Mouse (Mus musculus) C2C12 (cell line): Measurements from ENCODE around the gene Ralb. TPM values are rescaled to one million over a fixed set of nuclear protein-coding genes. Genes with fewer than 3 reads are reported as not detected.

Experiments
- H3K27me3 ChIP-seq: one replicate; pipeline ENCODE4 v1.6.1; 2011; ENCODE audit not compliant: control insufficient read depth, insufficient read depth, insufficient read length
- H3K36me3 ChIP-seq: one replicate; pipeline ENCODE4 v1.6.1; 2011; ENCODE audit not compliant: control insufficient read depth, insufficient read depth
- H3K4me3 ChIP-seq: one replicate; pipeline ENCODE4 v1.5.1; 2011; ENCODE audit warnings: mild to moderate bottlenecking, control low read depth; ENCODE audit not compliant: poor library complexity, insufficient read depth, severe bottlenecking
- H3K79me2 ChIP-seq: one replicate; pipeline ENCODE4 v1.6.1; 2011; ENCODE audit not compliant: control insufficient read depth, insufficient read depth
- H3K79me3 ChIP-seq: one replicate; pipeline ENCODE4 v1.6.1; 2011; ENCODE audit warnings: low read depth, control low read depth
- H3ac ChIP-seq: one replicate; pipeline ENCODE3; 2011; ENCODE audit warnings: low read depth; ENCODE audit not compliant: control insufficient read depth, insufficient read length
- CEBPB ChIP-seq: IDR thresholded peaks from one replicate; pipeline ENCODE4 v1.6.1; 2011; ENCODE audit warnings: low read depth, mild to moderate bottlenecking, control low read depth, moderate library complexity
- CTCF ChIP-seq: IDR thresholded peaks from one replicate; pipeline ENCODE4 v1.5.1; 2011; ENCODE audit not compliant: control insufficient read depth, insufficient read depth, insufficient read length
- FOSL1 ChIP-seq: IDR thresholded peaks from one replicate; pipeline ENCODE4 v1.8.0; 2011; ENCODE audit warnings: mild to moderate bottlenecking, low read length; ENCODE audit not compliant: poor library complexity, insufficient read depth, severe bottlenecking
- MAX ChIP-seq: IDR thresholded peaks from one replicate; pipeline ENCODE4 v1.6.1; 2011; ENCODE audit warnings: mild to moderate bottlenecking, control low read depth
- MYOD1 ChIP-seq: IDR thresholded peaks from one replicate; pipeline ENCODE4 v1.6.1; 2011; ENCODE audit warnings: low read depth; ENCODE audit not compliant: control insufficient read depth, insufficient read length
- MYOG ChIP-seq: IDR thresholded peaks from one replicate; pipeline ENCODE4 v1.6.1; 2011; ENCODE audit not compliant: control insufficient read depth, insufficient read length; ENCODE audit errors: extremely low read depth
- USF1 ChIP-seq: IDR thresholded peaks from one replicate; pipeline ENCODE4 v1.6.1; 2011; ENCODE audit warnings: low read depth, mild to moderate bottlenecking, control low read depth, moderate library complexity
- polyA plus RNA-seq: library from polyadenylated mRNA; unstranded; fragments of >200 nt; fragmentation: generic; extraction: Trizol; gene quantifications from one replicate; pipeline ENCODE4 v1.2.1, GENCODE M21; 2012; ENCODE audit warnings: missing spikeins

The Ralb gene
- polyA plus RNA-seq, 1 experiment, result 44.4 TPM

- Histone ChIP-seq H3K4me3 (no peak overlapping the region), H3K79me3 (no peaks in the 10 kb centered on the region), H3K79me2 (no peaks in the 10 kb centered on the region), H3K27me3 (no peaks in the 10 kb centered on the region), H3ac (no peak overlapping the region), H3K36me3 (peaks cover 46% of the 10 kb centered on the region)
- TF ChIP-seq USF1 (no peak), CEBPB (no peak), FOSL1 (no peak), CTCF (no peak), MYOG (no peak), MYOD1 (no peak), MAX (no peak)
These were observed 32.7 kb downstream of the Ralb start for GRCm38 (mm10) chr1:119471793-119472396.

GRCm38 (mm10) chr1:119463386-119463785 is 41.2 kb downstream of the Ralb start:
- TF ChIP-seq MAX (peak; percentile 29), MYOG (no peak), USF1 (peak; percentile 78), CEBPB (no peak), CTCF (no peak)

GRCm38 (mm10) chr1:119460062-119460461 is 44.5 kb downstream of the Ralb start:
- Histone ChIP-seq H3K79me3 (no peaks in the 10 kb centered on the region), H3K79me2 (no peaks in the 10 kb centered on the region), H3K36me3 (no peaks in the 10 kb centered on the region), H3K27me3 (no peaks in the 10 kb centered on the region), H3ac (no peak overlapping the region), H3K4me3 (no peak overlapping the region)
- TF ChIP-seq USF1, result no peak
- TF ChIP-seq MAX, result no peak
- no peak for TF ChIP-seq MYOG
- no peak for TF ChIP-seq MYOD1
- no peak for TF ChIP-seq CTCF

More at GRCm38 (mm10) chr1:119463386-119463785, 41.2 kb downstream of the Ralb start:
- Histone ChIP-seq H3K36me3 (no peaks in the 10 kb centered on the region), H3K27me3 (no peaks in the 10 kb centered on the region), H3K79me2 (no peaks in the 10 kb centered on the region), H3K4me3 (no peak overlapping the region), H3K79me3 (no peaks in the 10 kb centered on the region), H3ac (no peak overlapping the region)

GRCm38 (mm10) chr1:119457993-119458605 is 46.5 kb downstream of the Ralb start:
- no peaks in the 10 kb centered on the region for H3K36me3 ChIP-seq
- H3K27me3 ChIP-seq, result no peaks in the 10 kb centered on the region
- H3K4me3 ChIP-seq, result no peak overlapping the region
- H3K79me2 ChIP-seq, result no peaks in the 10 kb centered on the region
- H3ac ChIP-seq, result no peak overlapping the region
- H3K79me3 ChIP-seq, result no peaks in the 10 kb centered on the region
- no peak for TF ChIP-seq MYOG
- peak; percentile 9 for TF ChIP-seq CEBPB
- TF ChIP-seq CTCF, result peak; percentile 7

GRCm38 (mm10) chr1:119457528-119457855 is 47.1 kb downstream of the Ralb start:
- TF ChIP-seq MYOD1 (no peak), MYOG (no peak), FOSL1 (no peak), CEBPB (no peak), USF1 (no peak), MAX (no peak), CTCF (no peak)
- H3K79me3 ChIP-seq, result no peaks in the 10 kb centered on the region
- no peaks in the 10 kb centered on the region for H3K27me3 ChIP-seq
- no peaks in the 10 kb centered on the region for H3K36me3 ChIP-seq
- H3ac ChIP-seq, result no peak overlapping the region
- H3K79me2 ChIP-seq, result no peaks in the 10 kb centered on the region
- H3K4me3 ChIP-seq, result no peak overlapping the region
